Comparison of ENCODE assay signal across 9 mouse cellular contexts in genomic region chr16:91358555-91358954, GRCm38 (mm10). TPM values are rescaled to one million over a fixed set of nuclear protein-coding genes. Genes with fewer than 3 reads are reported as not detected.
DNase-seq lines count a peak whose midpoint lies in the region; ATAC-seq and TF ChIP-seq lines count a peak whose summit lies in the region.
"Had no signal": no experiment of that assay in that cellular context is flagged by ENCODE, and none has a peak within 500 bp of the region (broad histone marks: within the 10 kb centered on the region; RNA-seq: fewer than 3 reads in every experiment).

No protein-coding gene starts in this region.

- no peak for TF ChIP-seq CTCF in bone marrow macrophage, adult 2 months (IDR thresholded peaks at IDR 0.05; ENCODE audit: low read depth, low read length)

- no peak overlapping the region for H3K9ac ChIP-seq in heart, embryonic 12.5 days
- no peak overlapping the region for H3K9ac ChIP-seq in midbrain, embryonic 13.5 days (replicated peaks)

- peaks cover 24% of the 10 kb centered on the region for H3K4me1 ChIP-seq in heart, embryonic 12.5 days (replicated peaks)
- peaks cover 60% of the 10 kb centered on the region for H3K4me1 ChIP-seq in bone marrow macrophage, adult 2 months (ENCODE audit: control insufficient read depth, insufficient read depth, low read length)
- H3K4me1 ChIP-seq in midbrain, embryonic 13.5 days (replicated peaks): 0 out of 2 replicates have a peak, but pooled peaks cover 2% of the 10 kb centered on the region

- ATAC-seq in heart, embryonic 12.5 days (ENCODE audit: insufficient number of reproducible peaks, low FRiP score): no peak
- peak; percentile 61 for ATAC-seq in erythroid progenitor cell, adult 5-6 weeks (replicated peaks; ENCODE audit: low FRiP score, poor library complexity, severe bottlenecking)
- ATAC-seq in midbrain, embryonic 13.5 days: peak; percentile 55; the same call in 1 of the 2 replicates

- H3K27me3 ChIP-seq in heart, embryonic 12.5 days (replicated peaks): peaks cover 17% of the 10 kb centered on the region
- H3K27me3 ChIP-seq in midbrain, embryonic 13.5 days: peaks cover 17% of the 10 kb centered on the region

- H3K9me3 ChIP-seq in heart, embryonic 12.5 days (replicated peaks): no peaks in the 10 kb centered on the region
- no peaks in the 10 kb centered on the region for H3K9me3 ChIP-seq in midbrain, embryonic 13.5 days

- no peak overlapping the region for H3K4me3 ChIP-seq in heart, embryonic 12.5 days
- H3K4me3 ChIP-seq in bone marrow macrophage, adult 2 months (ENCODE audit: insufficient read depth, low read length): no peak overlapping the region
- H3K4me3 ChIP-seq in midbrain, embryonic 13.5 days (replicated peaks): no peak overlapping the region

- no peak overlapping the region for H3K4me2 ChIP-seq in heart, embryonic 12.5 days
- no peak overlapping the region for H3K4me2 ChIP-seq in midbrain, embryonic 13.5 days (replicated peaks)

- WGBS in heart, embryonic 12.5 days: 42% methylated on average over 8 of the region's 8 CpGs
- WGBS in midbrain, embryonic 13.5 days: 37% methylated on average over 8 of the region's 8 CpGs

- TF ChIP-seq POLR2A in bone marrow macrophage, adult 2 months (IDR thresholded peaks at IDR 0.05; ENCODE audit: borderline replicate concordance, low read depth, low read length): no peak

- no peaks in the 10 kb centered on the region for H3K36me3 ChIP-seq in heart, embryonic 12.5 days
- H3K36me3 ChIP-seq in midbrain, embryonic 13.5 days: no peaks in the 10 kb centered on the region

- H3K27ac ChIP-seq in heart, embryonic 12.5 days (ENCODE audit: poor library complexity, severe bottlenecking): no peak overlapping the region
- peak overlapping the region; percentile 64 for H3K27ac ChIP-seq in bone marrow macrophage, adult 2 months (ENCODE audit: insufficient read depth, low read depth, low read length)
- no peak overlapping the region for H3K27ac ChIP-seq in midbrain, embryonic 13.5 days

- DNase-seq in heart, adult 11 months: peak; percentile 94
- DNase-seq in B cell, adult 2 months: peak; percentile 77 to 79
- DNase-seq in kidney, postnatal 36 days: peak; percentile 61 to 64
- DNase-seq in thymus, postnatal 25 days: peak; percentile 55

RNA-seq across cellular contexts. Expression of gene Ifnar2, which starts 14.0 kb away (rescaled TPM):
- 51.3 and 52.2 TPM in 2 replicates for polyA plus RNA-seq in heart, embryonic 12.5 days (2016; fragmentation: Nextera tagmentation; extraction: Ambion mirVana)
- polyA plus RNA-seq in bone marrow macrophage, adult 2 months (2012; ENCODE audit: insufficient read depth, insufficient read length, missing spikeins): 237 and 238 TPM in 2 replicates
- total RNA-seq in erythroid progenitor cell, adult 5-6 weeks (2015; ENCODE audit: low replicate concordance): 94.3 and 165 TPM in 2 replicates
- 71.6 and 141 TPM in 2 replicates for total RNA-seq in erythroid progenitor cell, adult 5-6 weeks (2017; ENCODE audit: low replicate concordance)
- polyA plus RNA-seq in midbrain, embryonic 13.5 days (2015; fragmentation: Nextera tagmentation; extraction: Ambion mirVana): 28.3 and 31.6 TPM in 2 replicates

RNA-seq across cellular contexts. Expression of gene Gm21970, which starts 33.0 kb away (rescaled TPM):
- polyA plus RNA-seq in heart, embryonic 12.5 days (2016; fragmentation: Nextera tagmentation; extraction: Ambion mirVana): not detected in 2 replicates
- not detected in 2 replicates for polyA plus RNA-seq in bone marrow macrophage, adult 2 months (2012; ENCODE audit: insufficient read depth, insufficient read length, missing spikeins)
- total RNA-seq in erythroid progenitor cell, adult 5-6 weeks (2015; ENCODE audit: low replicate concordance): 4.7 and 12.6 TPM in 2 replicates
- total RNA-seq in erythroid progenitor cell, adult 5-6 weeks (2017; ENCODE audit: low replicate concordance): not detected in 2 replicates
- not detected in 2 replicates for polyA plus RNA-seq in midbrain, embryonic 13.5 days (2015; fragmentation: Nextera tagmentation; extraction: Ambion mirVana)
- polyA plus RNA-seq: stomach, embryonic 16.5 days had no signal

RNA-seq across cellular contexts. Expression of gene Il10rb, which starts 47.4 kb away (rescaled TPM):
- polyA plus RNA-seq in heart, embryonic 12.5 days (2016; fragmentation: Nextera tagmentation; extraction: Ambion mirVana): 40.1 and 42.6 TPM in 2 replicates
- polyA plus RNA-seq in bone marrow macrophage, adult 2 months (2012; ENCODE audit: insufficient read depth, insufficient read length, missing spikeins): 345 and 358 TPM in 2 replicates
- total RNA-seq in erythroid progenitor cell, adult 5-6 weeks (2015; ENCODE audit: low replicate concordance): 21.8 and 37.8 TPM in 2 replicates
- total RNA-seq in erythroid progenitor cell, adult 5-6 weeks (2017; ENCODE audit: low replicate concordance): 20.5 and 33.1 TPM in 2 replicates
- polyA plus RNA-seq in midbrain, embryonic 13.5 days (2015; fragmentation: Nextera tagmentation; extraction: Ambion mirVana): 7.1 and 7.6 TPM in 2 replicates
